Mouse (Mus musculus) testis, postnatal 14 days (tissue): Measurements from ENCODE around the gene Stk26.

ENCODE experiments used
- DNase-seq: peaks from one replicate; pipeline ENCODE4 v3.0.0; 2021; ENCODE audit warnings: low spot score

Gene Stk26

GRCm38 (mm10) chrX:50840847-50841560, at the start of gene Stk26:
Stk26 (plus strand) TSS chrX:50841047.
- peak; percentile 49 for DNase-seq

GRCm38 (mm10) chrX:50793005-50793680, 47.7 kb upstream of the Stk26 start:
- DNase-seq = no peak

DNA sequence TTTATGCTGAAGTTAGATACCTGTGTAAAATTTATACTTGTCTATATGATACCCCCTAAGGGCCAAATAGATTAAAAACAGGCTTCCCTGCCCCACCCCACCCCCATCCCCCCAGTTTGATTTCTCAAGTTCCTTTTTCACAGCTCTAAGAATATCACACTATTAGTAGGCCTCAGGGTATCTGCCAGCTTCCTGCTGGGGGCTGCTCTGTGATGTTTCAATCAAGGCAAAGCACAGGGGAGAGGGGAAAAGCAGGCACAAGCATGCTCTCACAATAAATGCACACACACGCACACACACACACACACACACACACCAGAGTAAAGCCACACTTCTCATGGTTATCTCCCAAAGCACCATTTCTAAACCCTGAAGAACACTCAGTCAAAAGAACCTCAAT, 43.0 kb upstream of the Stk26 start:
- DNase-seq = no peak

GRCm38 (mm10) chrX:50798571-50798970, 42.3 kb upstream of the Stk26 start:
- no peak for DNase-seq

DNA sequence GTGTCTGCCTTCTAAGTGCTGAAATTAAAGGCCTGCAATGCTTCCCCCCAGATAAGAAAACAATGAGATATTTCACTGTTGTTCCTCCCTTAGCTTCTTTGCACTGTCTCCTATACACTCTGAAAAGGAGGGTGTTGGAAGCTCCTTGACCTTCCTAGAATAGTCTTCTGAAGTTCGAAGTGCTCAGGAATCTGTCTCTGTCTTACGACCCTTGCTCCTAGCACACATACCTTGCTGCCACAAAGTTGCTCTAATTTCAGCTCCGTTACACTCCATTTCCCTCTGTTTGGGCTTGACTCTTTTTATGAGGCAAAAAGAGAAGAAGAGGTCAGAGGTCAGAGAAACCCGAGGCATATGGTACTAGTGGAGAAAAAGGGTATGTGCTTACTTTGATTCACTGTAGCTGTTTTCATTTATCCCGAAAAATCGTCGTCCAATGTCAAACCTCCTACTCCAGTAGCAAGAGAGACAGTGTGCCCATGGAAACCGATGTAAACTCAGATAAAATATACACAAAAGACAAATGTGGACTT, 41.1 kb upstream of the Stk26 start:
- DNase-seq = no peak

DNA sequence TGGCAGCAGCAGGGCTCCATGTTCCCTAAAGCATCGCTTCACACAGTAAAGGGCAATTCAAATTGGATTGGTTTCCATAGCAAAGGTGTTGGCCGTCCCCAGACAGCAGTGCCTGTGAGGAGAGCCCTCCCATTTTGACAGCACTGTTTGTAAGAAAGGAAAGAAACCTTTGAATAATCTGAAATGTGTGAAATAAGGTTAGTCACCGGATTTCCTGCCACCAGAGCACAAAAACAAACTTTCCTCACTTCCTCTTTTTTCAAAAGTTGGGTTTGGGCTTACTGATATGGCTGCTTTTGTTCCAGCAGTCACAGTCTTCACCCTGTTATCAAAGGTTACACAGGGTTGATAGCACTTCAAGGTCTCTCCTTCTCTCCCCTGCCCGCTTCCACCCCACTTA, 35.2 kb upstream of the Stk26 start:
- DNase-seq = no peak

GRCm38 (mm10) chrX:50823856-50824255, 17.0 kb upstream of the Stk26 start:
- DNase-seq = peak; percentile 49

GRCm38 (mm10) chrX:50835592-50835991, 5.3 kb upstream of the Stk26 start:
- DNase-seq = no peak

DNA sequence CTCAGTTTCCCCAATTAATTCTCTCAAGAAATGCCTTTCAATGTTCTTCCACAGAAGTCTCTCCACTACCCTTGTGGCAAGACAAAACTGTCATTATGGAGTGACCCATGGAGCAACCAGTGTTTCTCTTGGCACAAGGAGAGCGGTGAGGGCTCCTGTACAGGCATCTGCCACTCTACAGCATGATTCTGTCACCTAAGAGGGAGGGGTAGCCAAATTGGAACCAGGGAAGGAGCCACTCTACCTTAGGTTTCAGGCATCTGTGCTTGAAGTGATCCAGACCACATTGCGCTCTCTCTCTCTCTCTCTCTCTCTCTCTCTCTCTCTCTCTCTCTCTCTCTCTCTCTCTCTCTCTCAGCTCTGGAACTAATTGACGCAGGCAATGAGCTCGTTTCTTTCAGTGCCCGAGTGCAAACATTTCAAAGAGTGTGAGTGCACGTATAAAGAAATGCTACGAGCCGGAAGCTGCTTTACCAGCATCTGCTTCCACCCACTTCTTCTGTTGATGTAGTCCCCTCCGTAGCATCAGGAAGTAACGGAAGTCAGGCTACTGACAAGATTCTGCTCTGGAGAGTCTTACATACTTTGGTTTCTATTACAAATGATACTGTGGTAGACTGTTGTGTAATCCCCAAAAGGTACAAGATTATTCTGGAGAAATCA, 4.7 kb upstream of the Stk26 start:
- DNase-seq = no peak

- peak; percentile 5 for DNase-seq
These were observed 740 bp downstream of the Stk26 start for GRCm38 (mm10) chrX:50841587-50841986.

GRCm38 (mm10) chrX:50842046-50842445, 1.2 kb downstream of the Stk26 start:
- no peak for DNase-seq

DNA sequence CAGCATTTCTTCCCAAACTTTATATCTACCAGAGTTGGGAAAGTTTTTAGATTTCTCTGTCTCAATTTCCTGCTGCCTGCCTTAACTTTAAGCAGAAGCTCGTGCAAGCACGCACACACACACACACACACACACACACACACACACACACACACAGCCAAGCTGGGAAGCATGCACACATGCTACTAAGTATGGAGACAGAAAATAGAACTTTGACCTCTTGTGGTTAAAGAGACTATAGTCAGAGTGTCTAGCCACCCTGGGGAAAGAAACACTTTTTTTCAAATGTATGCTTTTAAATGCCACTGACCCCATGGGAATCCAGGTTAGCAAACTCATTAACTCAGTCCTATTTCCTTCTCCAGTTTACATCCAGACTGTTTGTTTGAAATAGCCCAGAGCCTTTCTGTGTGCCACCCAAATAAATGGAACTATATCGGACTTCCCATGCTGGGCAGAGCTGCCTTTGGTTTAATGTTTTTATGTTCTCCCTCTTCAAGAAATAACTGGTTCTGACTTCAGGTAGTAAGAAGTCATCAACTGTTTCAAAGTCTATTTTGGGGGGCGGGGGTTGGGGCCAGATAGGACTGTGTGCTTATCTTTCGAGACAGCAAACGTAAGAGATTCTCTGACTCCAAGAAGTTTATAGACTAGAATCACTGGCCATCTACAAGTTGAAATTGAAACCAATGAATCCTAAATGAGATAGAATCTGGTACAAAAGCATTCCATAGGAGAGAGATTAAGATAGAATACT, 9.8 kb downstream of the Stk26 start:
- DNase-seq = no peak

DNA sequence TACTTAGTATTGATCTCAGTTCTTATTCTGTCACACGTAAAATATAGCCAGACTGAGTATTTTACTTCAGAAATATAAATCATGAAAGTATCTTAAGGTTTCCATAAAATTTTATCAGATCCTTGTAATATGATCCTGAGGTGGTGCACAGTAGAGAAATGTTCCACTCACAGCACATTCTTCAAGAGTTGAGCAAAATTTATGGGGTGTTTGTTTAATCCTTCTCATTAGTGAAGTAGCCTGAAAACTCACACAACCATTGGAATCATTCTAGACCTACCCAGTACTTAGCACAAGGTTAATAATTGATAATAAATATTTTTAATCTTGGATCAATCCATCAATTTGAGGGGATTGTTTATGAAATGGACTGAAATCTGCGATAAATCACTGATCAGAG, 22.9 kb downstream of the Stk26 start:
- DNase-seq = no peak

DNA sequence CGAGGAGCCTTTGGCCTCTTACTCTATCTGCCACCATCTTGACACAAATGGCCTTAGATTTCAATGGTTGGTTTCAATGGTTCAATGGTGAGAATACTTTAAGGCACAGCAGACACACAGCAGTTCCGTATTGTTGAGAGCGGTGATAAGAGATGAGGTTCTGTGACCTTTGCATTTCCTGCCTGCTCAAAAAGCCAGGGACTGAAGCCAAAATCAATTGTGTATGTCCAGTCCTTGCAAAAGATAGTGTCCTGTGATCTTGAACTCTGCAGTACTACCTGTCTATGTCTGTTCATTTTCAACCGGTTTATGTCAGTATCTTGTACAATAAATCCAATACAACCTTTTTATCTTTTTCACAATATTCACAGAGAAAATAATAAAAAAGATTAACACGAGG, 23.9 kb downstream of the Stk26 start:
- DNase-seq = no peak

DNA sequence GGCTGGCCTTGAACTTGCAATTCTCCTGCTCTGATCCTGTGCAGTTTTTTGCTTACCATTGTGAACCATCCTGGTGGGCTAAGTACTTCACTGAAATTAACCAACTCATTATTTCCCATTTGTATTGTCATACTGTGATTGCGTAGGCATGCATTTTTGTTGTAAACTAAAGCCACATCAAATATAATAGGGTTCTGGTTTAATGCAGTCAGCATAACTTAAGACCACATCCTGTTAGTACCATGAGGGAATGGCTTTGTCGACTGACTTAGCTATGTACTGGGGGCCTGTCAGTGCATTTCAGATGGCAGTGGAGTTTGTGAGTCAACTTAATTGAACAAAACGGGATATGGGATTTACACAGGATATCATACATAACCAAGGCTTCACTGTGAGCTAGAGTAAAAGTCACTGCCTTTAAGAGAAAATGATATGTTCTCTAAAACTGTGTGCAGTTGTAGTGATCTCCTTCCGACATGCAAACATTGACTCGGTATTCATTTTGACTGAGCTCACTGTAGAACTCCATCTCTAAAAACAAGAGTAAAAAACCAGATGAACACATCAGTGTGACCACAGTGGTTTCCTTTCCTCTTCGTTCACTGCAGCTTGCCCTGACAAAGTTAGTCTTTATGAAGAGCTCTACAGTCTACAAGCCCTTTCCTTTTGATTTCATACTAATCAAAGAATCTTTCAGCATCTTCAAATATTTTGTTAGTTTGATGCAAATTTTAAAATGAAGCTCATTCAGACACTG, 33.6 kb downstream of the Stk26 start:
- DNase-seq = no peak

GRCm38 (mm10) chrX:50887999-50888398, 47.2 kb downstream of the Stk26 start:
- no peak for DNase-seq

GRCm38 (mm10) chrX:50903497-50903896, 62.6 kb downstream of the Stk26 start:
- DNase-seq = no peak

- DNase-seq = no peak
These were observed 69.1 kb downstream of the Stk26 start for GRCm38 (mm10) chrX:50909915-50910314.

- DNase-seq = no peak
These were observed 76.5 kb downstream of the Stk26 start for GRCm38 (mm10) chrX:50917389-50917788.

DNA sequence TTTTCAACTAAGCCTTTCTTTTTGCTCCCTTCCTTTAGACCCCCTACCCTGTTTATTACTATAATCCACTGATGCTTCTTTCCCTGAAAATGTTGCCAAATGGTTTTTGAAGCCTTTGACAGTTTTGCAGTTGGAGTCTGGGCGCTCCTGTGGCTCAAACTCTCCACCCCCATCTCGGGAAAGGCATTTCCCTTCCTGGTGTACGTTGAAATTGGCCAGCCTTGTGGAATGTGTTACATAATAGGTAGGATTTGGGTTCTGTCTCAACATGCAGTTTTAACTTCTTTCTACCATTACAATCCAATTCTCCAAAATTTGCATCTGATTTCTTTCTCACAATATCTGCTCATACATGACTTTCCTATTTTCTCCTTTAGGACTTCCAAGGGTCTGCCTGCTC, 77.9 kb downstream of the Stk26 start:
- no peak for DNase-seq

DNA sequence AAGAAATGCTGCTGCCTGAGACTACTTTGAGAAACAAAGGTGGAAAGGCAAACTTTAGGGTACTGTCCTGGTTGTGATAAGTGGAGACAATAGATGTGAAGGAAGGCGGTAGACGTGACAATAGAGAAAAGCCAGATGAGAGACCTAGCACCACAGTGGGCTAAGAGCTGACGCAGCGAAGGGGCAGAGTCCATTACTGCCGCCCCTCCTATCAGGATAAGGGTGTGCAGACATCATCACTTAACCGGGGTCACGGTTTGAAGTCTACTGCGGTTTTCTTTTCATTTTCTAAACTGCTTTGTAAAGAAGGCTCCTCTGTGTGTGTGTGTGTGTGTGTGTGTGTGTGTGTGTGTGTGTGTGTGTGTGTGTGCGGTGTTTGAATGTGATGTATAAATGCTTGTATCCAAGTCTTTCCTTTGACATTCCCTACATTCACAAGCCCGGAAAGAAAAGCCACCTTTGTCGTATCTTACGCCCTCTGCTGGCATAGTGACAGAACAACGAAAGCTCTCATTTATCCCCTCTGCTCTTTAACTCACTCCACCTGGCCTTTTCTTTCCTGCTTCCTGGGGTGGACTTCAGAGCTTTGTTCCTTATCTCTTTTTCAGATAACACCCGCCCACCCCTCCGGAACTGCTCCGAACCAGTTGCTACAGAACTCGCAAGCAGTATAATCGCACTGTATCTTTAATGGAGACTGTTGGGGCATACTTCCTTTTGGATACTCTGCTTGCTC, 84.0 kb downstream of the Stk26 start:
- no peak for DNase-seq
